Mouse (Mus musculus): ENCODE data around the gene Tmem97. TPM values are rescaled to one million over a fixed set of nuclear protein-coding genes. Genes with fewer than 3 reads are reported as not detected.

The Tmem97 gene
- polyA plus RNA-seq, 1 experiment from 2014 or later: 51.7 TPM

DNA sequence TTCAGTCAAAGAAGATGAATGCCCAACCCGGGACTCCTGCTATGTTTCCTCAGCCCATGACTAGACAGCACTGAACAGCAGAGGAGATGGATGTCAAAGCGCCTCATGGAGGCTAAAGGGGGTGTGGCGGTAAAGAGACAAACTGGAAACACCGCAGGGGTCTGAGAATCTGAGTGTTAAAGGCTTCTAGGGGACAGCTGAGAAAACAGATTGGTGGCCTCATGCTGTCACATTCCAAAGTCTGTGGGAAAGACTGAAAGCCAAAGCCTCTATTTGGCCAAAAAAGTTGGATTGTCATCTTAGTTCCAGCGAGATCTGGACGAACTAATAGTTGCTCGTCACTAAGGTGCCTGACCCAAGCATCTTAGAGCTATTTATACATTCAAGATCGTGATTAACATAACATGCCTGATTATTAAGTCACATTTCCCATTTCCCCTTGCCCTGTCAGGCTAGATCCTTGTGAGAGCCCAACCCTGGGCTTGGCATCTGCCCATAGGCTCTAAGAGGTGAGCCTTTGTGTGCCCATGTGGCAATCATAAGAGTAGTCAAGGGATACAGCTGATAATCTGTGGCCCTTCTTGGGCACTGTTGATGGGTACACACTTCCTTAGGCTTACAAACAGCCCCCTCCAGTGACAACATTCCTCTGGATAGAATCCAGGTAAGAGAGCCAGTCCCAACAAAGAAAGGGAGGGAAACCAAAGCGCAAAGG, 27.2 kb downstream of the Tmem97 start:
- Histone ChIP-seq H3K9me3 (ENCODE audit: control insufficient read depth, low read length) (no peaks in the 10 kb centered on the region), H3K9ac (ENCODE audit: low read length) (no peak overlapping the region), H3K27ac (replicated peaks in 1 of 2; ENCODE audit: control insufficient read depth in 1 of 2, insufficient read depth in 1 of 2, low read depth in 2 of 2, low read length in 2 of 2) (no peak overlapping the region), H3K27me3 (ENCODE audit: control insufficient read depth, insufficient read depth, low read length) (no peaks in the 10 kb centered on the region), H3K4me2 (ENCODE audit: low read length) (no peak overlapping the region), H3K4me1 (ENCODE audit: control insufficient read depth in 2 of 2, insufficient read depth in 2 of 2, low read length in 2 of 2) (no peaks in the 10 kb centered on the region), H3K4me3 (ENCODE audit: control insufficient read depth in 1 of 2, insufficient read depth in 1 of 2, low read depth in 1 of 2, low read length in 2 of 2) (no peak overlapping the region), H3K36me3 (ENCODE audit: control insufficient read depth, insufficient read depth, low read length) (peaks cover 100% of the 10 kb centered on the region)
- WGBS: 73% methylated on average over 9 of the region's 9 CpGs
- no peak for ATAC-seq (ENCODE audit: insufficient number of reproducible peaks, insufficient read depth, low FRiP score, low read depth)

DNA sequence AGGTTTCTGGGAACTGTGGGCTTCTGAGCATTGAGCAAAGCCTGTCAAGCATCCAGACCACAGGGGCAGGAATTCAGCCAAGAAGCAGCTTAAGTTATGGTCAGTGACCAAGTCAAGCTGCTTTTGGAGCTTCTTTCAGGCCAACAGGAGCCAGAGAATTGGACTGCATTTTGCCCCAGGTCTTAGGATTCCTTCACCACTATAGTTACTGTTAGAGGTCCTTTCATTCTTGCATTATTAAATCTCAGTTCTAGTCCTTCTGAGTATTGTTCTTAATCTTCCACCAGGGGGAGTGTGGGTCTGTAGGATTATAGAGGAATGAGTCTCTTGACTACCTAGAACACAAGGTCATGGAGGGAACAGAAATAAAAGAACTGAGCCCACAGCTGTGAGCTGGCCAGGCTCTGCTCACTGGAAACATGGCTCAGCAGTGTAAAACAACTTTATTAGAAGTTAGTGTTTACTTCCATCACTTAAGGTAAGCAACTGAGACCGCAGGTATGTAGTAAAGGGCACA, 28.0 kb downstream of the Tmem97 start:
- Histone ChIP-seq H3K4me2 (ENCODE audit: low read length) (no peak overlapping the region), H3K27ac (replicated peaks in 1 of 2; ENCODE audit: control insufficient read depth in 1 of 2, insufficient read depth in 1 of 2, low read depth in 2 of 2, low read length in 2 of 2) (no peak overlapping the region), H3K36me3 (ENCODE audit: control insufficient read depth, insufficient read depth, low read length) (peaks cover 100% of the 10 kb centered on the region), H3K9me3 (ENCODE audit: control insufficient read depth, low read length) (no peaks in the 10 kb centered on the region), H3K4me3 (ENCODE audit: control insufficient read depth in 1 of 2, insufficient read depth in 1 of 2, low read depth in 1 of 2, low read length in 2 of 2) (no peak overlapping the region), H3K27me3 (ENCODE audit: control insufficient read depth, insufficient read depth, low read length) (no peaks in the 10 kb centered on the region), H3K4me1 (ENCODE audit: control insufficient read depth in 2 of 2, insufficient read depth in 2 of 2, low read length in 2 of 2) (no peaks in the 10 kb centered on the region), H3K9ac (ENCODE audit: low read length) (no peak overlapping the region)
- ATAC-seq (ENCODE audit: insufficient number of reproducible peaks, insufficient read depth, low FRiP score, low read depth): no peak
- WGBS: 100% methylated on average over 1 of the region's 1 CpGs

DNA sequence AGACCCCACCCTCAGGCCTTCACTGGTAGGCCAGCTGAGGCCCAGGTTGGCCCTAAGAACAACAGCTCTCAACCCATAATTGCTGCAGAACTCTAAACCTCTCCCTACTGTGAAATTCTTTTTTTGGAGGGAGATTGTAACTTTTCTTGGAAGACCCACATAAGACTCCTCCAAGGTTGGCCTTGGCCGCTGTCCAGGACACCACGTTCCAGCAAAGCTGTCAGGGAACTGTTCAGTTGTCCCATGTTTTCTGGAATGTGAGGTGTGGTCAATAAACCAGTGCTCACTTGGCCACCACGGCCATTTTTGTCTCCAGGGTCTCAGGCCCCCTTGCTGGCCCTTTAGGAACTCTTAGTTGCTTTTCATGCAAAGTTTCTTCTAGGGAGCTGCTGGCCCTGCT, 28.7 kb downstream of the Tmem97 start:
- no peak overlapping the region for H3K4me2 ChIP-seq (ENCODE audit: low read length)
- H3K27me3 ChIP-seq (ENCODE audit: control insufficient read depth, insufficient read depth, low read length): no peaks in the 10 kb centered on the region
- H3K27ac ChIP-seq (replicated peaks in 1 of 2; ENCODE audit: control insufficient read depth in 1 of 2, insufficient read depth in 1 of 2, low read depth in 2 of 2, low read length in 2 of 2): no peak overlapping the region
- ATAC-seq (ENCODE audit: insufficient number of reproducible peaks, insufficient read depth, low FRiP score, low read depth): no peak
- H3K36me3 ChIP-seq (ENCODE audit: control insufficient read depth, insufficient read depth, low read length): peaks cover 97% of the 10 kb centered on the region
- no peaks in the 10 kb centered on the region for H3K9me3 ChIP-seq (ENCODE audit: control insufficient read depth, low read length)
- no peaks in the 10 kb centered on the region for H3K4me1 ChIP-seq (ENCODE audit: control insufficient read depth in 2 of 2, insufficient read depth in 2 of 2, low read length in 2 of 2)
- H3K9ac ChIP-seq (ENCODE audit: low read length): no peak overlapping the region
- WGBS: 79% methylated on average over 3 of the region's 3 CpGs
- no peak overlapping the region for H3K4me3 ChIP-seq (ENCODE audit: control insufficient read depth in 1 of 2, insufficient read depth in 1 of 2, low read depth in 1 of 2, low read length in 2 of 2)

GRCm38 (mm10) chr11:78518931-78519330, 31.6 kb downstream of the Tmem97 start:
- Histone ChIP-seq H3K36me3 (ENCODE audit: control insufficient read depth, insufficient read depth, low read length) (peaks cover 97% of the 10 kb centered on the region), H3K9me3 (ENCODE audit: control insufficient read depth, low read length) (no peaks in the 10 kb centered on the region), H3K27ac (replicated peaks in 1 of 2; ENCODE audit: control insufficient read depth in 1 of 2, insufficient read depth in 1 of 2, low read depth in 2 of 2, low read length in 2 of 2) (no peak overlapping the region), H3K4me1 (ENCODE audit: control insufficient read depth in 2 of 2, insufficient read depth in 2 of 2, low read length in 2 of 2) (no peaks in the 10 kb centered on the region), H3K4me2 (ENCODE audit: low read length) (no peak overlapping the region), H3K9ac (ENCODE audit: low read length) (no peak overlapping the region), H3K4me3 (ENCODE audit: control insufficient read depth in 1 of 2, insufficient read depth in 1 of 2, low read depth in 1 of 2, low read length in 2 of 2) (no peak overlapping the region), H3K27me3 (ENCODE audit: control insufficient read depth, insufficient read depth, low read length) (no peaks in the 10 kb centered on the region)
- WGBS: 91% methylated on average over 10 of the region's 10 CpGs
- ATAC-seq (ENCODE audit: insufficient number of reproducible peaks, insufficient read depth, low FRiP score, low read depth): no peak

DNA sequence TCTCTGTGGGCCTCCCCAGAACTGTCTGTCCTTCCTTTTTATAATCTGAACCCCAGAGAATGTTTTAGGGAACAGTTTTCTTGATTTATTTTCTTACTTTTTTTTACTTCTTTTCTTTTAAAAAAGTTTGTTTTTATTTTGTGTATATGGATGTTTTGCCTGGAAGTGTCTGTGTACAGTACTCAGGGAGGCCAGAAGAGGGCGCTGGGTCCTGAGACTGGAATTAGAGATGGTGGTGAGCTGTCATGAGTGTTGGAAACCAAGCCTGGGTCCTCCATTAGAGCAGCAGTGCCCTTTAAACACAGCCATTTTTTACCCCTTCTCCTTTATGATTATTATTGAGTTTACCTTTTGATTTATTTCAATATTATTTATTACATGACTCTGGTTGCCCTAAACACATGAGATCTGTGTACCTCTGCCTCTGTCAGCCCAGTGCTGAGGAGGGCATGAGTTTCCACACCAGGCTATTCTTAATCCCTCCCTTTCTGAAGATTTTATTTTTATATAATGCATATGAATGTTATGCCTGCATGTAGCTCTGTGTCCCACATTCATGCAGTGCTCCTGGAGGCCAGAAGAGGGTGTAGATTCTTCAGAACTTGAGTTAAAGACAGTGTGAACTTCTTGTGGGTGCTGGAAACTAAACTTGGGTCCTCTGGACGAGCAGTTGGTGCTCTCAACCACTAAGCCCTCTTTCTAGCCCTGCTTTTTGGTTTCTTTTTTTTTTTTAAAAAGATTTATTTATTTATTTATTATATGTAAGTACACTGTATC, 34.8 kb downstream of the Tmem97 start:
- Histone ChIP-seq H3K9ac (ENCODE audit: low read length) (no peak overlapping the region), H3K9me3 (ENCODE audit: control insufficient read depth, low read length) (no peaks in the 10 kb centered on the region), H3K4me3 (ENCODE audit: control insufficient read depth in 1 of 2, insufficient read depth in 1 of 2, low read depth in 1 of 2, low read length in 2 of 2) (no peak overlapping the region), H3K4me1 (ENCODE audit: control insufficient read depth in 2 of 2, insufficient read depth in 2 of 2, low read length in 2 of 2) (peaks cover 0 to 15% of the 10 kb centered on the region in 2 experiments; a peak in 3 of 4 replicates), H3K27ac (replicated peaks in 1 of 2; ENCODE audit: control insufficient read depth in 1 of 2, insufficient read depth in 1 of 2, low read depth in 2 of 2, low read length in 2 of 2) (no peak overlapping the region), H3K27me3 (ENCODE audit: control insufficient read depth, insufficient read depth, low read length) (no peaks in the 10 kb centered on the region), H3K36me3 (ENCODE audit: control insufficient read depth, insufficient read depth, low read length) (peaks cover 68% of the 10 kb centered on the region), H3K4me2 (ENCODE audit: low read length) (no peak overlapping the region)
- WGBS: 64% methylated on average over 2 of the region's 2 CpGs
- no peak for ATAC-seq (ENCODE audit: insufficient number of reproducible peaks, insufficient read depth, low FRiP score, low read depth)

DNA sequence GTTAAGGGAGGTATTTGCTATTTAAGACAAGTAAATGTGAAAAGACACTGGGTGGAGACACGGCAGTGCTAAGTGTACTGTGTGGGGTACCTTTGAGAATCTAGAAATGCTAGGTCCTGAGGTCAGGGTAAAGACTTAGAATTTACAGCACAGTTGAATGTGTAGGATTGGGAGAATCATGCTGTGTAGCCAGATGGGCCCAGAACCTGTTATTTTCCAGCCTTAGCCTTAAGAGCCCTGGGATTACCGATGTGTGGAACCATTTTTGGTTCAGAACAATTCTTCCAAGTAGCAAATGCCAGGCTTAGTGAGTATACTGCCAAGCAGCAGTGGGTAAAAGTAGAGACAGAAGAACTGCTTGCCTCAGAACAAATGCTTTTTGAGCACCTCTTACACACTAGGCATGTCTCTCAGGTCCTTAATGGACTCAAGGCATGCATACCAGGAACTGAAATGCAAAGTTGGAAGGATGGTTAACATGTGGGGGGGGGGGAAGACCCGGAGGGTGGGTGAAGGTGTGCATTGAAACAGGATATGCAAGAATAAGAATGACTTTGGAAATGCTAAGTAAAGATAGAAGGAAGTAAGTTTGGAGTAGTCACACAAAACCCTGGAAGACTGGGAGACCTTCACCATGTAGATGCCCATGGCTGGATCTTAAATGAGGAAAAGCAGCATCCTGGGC, 37.3 kb downstream of the Tmem97 start:
- Histone ChIP-seq H3K4me3 (ENCODE audit: control insufficient read depth in 1 of 2, insufficient read depth in 1 of 2, low read depth in 1 of 2, low read length in 2 of 2) (peak overlapping the region in 1 of 2 experiments; percentile 85; a peak in 2 of 4 replicates), H3K27ac (replicated peaks in 1 of 2; ENCODE audit: control insufficient read depth in 1 of 2, insufficient read depth in 1 of 2, low read depth in 2 of 2, low read length in 2 of 2) (no peak overlapping the region), H3K4me1 (ENCODE audit: control insufficient read depth in 2 of 2, insufficient read depth in 2 of 2, low read length in 2 of 2) (peaks cover 0 to 15% of the 10 kb centered on the region in 2 experiments; a peak in 3 of 4 replicates), H3K9me3 (ENCODE audit: control insufficient read depth, low read length) (no peaks in the 10 kb centered on the region), H3K4me2 (ENCODE audit: low read length) (peak overlapping the region; percentile 89), H3K27me3 (ENCODE audit: control insufficient read depth, insufficient read depth, low read length) (no peaks in the 10 kb centered on the region), H3K9ac (ENCODE audit: low read length) (peak overlapping the region; percentile 96), H3K36me3 (ENCODE audit: control insufficient read depth, insufficient read depth, low read length) (peaks cover 60% of the 10 kb centered on the region)
- ATAC-seq (ENCODE audit: insufficient number of reproducible peaks, insufficient read depth, low FRiP score, low read depth): no peak
- 74% methylated on average over 3 of the region's 3 CpGs for WGBS

All from heart, embryonic 14.5 days (tissue).